ENCODE assay signal across 7 mouse cellular contexts in genomic region chr7:116644902-116645650, GRCm38 (mm10).
DNase-seq lines count a peak whose midpoint lies in the region; ATAC-seq and TF ChIP-seq lines count a peak whose summit lies in the region.

No protein-coding gene starts in this region.

- H3K27me3 ChIP-seq in thymus, adult 2 months (ENCODE audit: control insufficient read depth, insufficient read depth, low read length), result no peaks in the 10 kb centered on the region
- no peaks in the 10 kb centered on the region for H3K27me3 ChIP-seq in embryonic facial prominence, embryonic 11.5 days (ENCODE audit: control insufficient read depth, insufficient read depth, low read length)
- H3K27me3 ChIP-seq in kidney, embryonic 15.5 days, result no peaks in the 10 kb centered on the region
- no peaks in the 10 kb centered on the region for H3K27me3 ChIP-seq in liver, embryonic 13.5 days

- ATAC-seq in embryonic facial prominence, embryonic 11.5 days (replicated peaks; ENCODE audit: insufficient number of reproducible peaks, low FRiP score, low TSS enrichment, low read depth), result no peak
- 0 out of 2 replicates have a peak, but pooled peaks have one; percentile 52 for ATAC-seq in kidney, embryonic 15.5 days (replicated peaks; ENCODE audit: low FRiP score)
- no peak for ATAC-seq in liver, embryonic 13.5 days (ENCODE audit: low read depth)

- H3K4me2 ChIP-seq in embryonic facial prominence, embryonic 11.5 days (ENCODE audit: low read depth, low read length), result no peak overlapping the region
- H3K4me2 ChIP-seq in kidney, embryonic 15.5 days, result no peak overlapping the region
- no peak overlapping the region for H3K4me2 ChIP-seq in liver, embryonic 13.5 days

- TF ChIP-seq CTCF in thymus, adult 2 months (IDR thresholded peaks at IDR 0.05; ENCODE audit: borderline replicate concordance, control insufficient read depth, extremely low read depth, insufficient read depth, low read length, poor library complexity), result no peak

- no peaks in the 10 kb centered on the region for H3K4me1 ChIP-seq in thymus, adult 2 months (replicated peaks; ENCODE audit: control insufficient read depth, insufficient read depth, low read length)
- no peaks in the 10 kb centered on the region for H3K4me1 ChIP-seq in embryonic facial prominence, embryonic 11.5 days (ENCODE audit: control insufficient read depth, insufficient read depth, low read length)
- no peaks in the 10 kb centered on the region for H3K4me1 ChIP-seq in kidney, embryonic 15.5 days
- H3K4me1 ChIP-seq in liver, embryonic 13.5 days (replicated peaks), result no peaks in the 10 kb centered on the region

- no peaks in the 10 kb centered on the region for H3K36me3 ChIP-seq in thymus, adult 2 months (ENCODE audit: control insufficient read depth, insufficient read depth, low read length)
- H3K36me3 ChIP-seq in embryonic facial prominence, embryonic 11.5 days (replicated peaks; ENCODE audit: control insufficient read depth, insufficient read depth, low read depth, low read length), result no peaks in the 10 kb centered on the region
- H3K36me3 ChIP-seq in kidney, embryonic 15.5 days, result no peaks in the 10 kb centered on the region
- H3K36me3 ChIP-seq in liver, embryonic 13.5 days, result no peaks in the 10 kb centered on the region

- TF ChIP-seq POLR2A in thymus, adult 2 months (IDR thresholded peaks at IDR 0.05; ENCODE audit: control insufficient read depth, extremely low read depth, insufficient read depth, low read length, poor library complexity), result no peak

- no peaks in the 10 kb centered on the region for H3K9me3 ChIP-seq in embryonic facial prominence, embryonic 11.5 days (replicated peaks; ENCODE audit: control insufficient read depth, low read length)
- no peaks in the 10 kb centered on the region for H3K9me3 ChIP-seq in kidney, embryonic 15.5 days (replicated peaks)
- no peaks in the 10 kb centered on the region for H3K9me3 ChIP-seq in liver, embryonic 13.5 days (replicated peaks)

- DNase-seq in thymus, adult 2 months, result peak; percentile 18
- no peak for DNase-seq in thymus, adult 18-20 months
- peak; percentile 6 for DNase-seq in adrenal gland, adult 8-10 months
- peak; percentile 76 for DNase-seq in embryonic facial prominence, embryonic 11.5 days (ENCODE audit: low spot score)
- DNase-seq in liver, embryonic 13.5 days, result peak; percentile 7
- DNase-seq in right cerebral cortex, postnatal 25 days, result peak; percentile 42

- 55% methylated on average over 10 of the region's 10 CpGs for WGBS in thymus, adult 2 months
- WGBS in embryonic facial prominence, embryonic 11.5 days, result 57% methylated on average over 10 of the region's 10 CpGs
- 56% methylated on average over 10 of the region's 10 CpGs for WGBS in kidney, embryonic 15.5 days
- WGBS in liver, embryonic 13.5 days (ENCODE audit: insufficient replicate concordance), result 47% methylated on average over 10 of the region's 10 CpGs

- H3K4me3 ChIP-seq in thymus, adult 2 months (ENCODE audit: control insufficient read depth, insufficient read depth, low read length), result no peak overlapping the region
- H3K4me3 ChIP-seq in embryonic facial prominence, embryonic 11.5 days (ENCODE audit: low read depth, low read length), result no peak overlapping the region
- H3K4me3 ChIP-seq in kidney, embryonic 15.5 days (replicated peaks), result no peak overlapping the region
- H3K4me3 ChIP-seq in liver, embryonic 13.5 days (replicated peaks), result no peak overlapping the region

- H3K9ac ChIP-seq in embryonic facial prominence, embryonic 11.5 days (replicated peaks; ENCODE audit: low read length), result no peak overlapping the region
- H3K9ac ChIP-seq in kidney, embryonic 15.5 days, result no peak overlapping the region
- no peak overlapping the region for H3K9ac ChIP-seq in liver, embryonic 13.5 days

- no peak overlapping the region for H3K27ac ChIP-seq in thymus, adult 2 months (ENCODE audit: control insufficient read depth, insufficient read depth, low read length)
- no peak overlapping the region for H3K27ac ChIP-seq in embryonic facial prominence, embryonic 11.5 days (replicated peaks; ENCODE audit: low read depth, low read length)
- H3K27ac ChIP-seq in kidney, embryonic 15.5 days, result no peak overlapping the region
- H3K27ac ChIP-seq in liver, embryonic 13.5 days, result no peak overlapping the region

Comparison
In these comparisons a context has a peak if more than half of its experiments do, and no peak if none do; other contexts are left out.
1. DNase-seq: peak in thymus, adult 2 months (single experiment), adrenal gland, adult 8-10 months (single experiment), embryonic facial prominence, embryonic 11.5 days (single experiment), liver, embryonic 13.5 days (single experiment) and right cerebral cortex, postnatal 25 days (single experiment); none in thymus, adult 18-20 months (0 of 2).